Mouse (Mus musculus) frontal cortex, adult (tissue): ENCODE data around the gene Gga1.
A peak's percentile ranks its signal among the peaks of the same experiment; 100 is the strongest.
"Not testable (repeated sequence)": the region's sequence is repeated elsewhere in the genome, so short reads cannot be mapped to it uniquely, and the experiment has no call there.

Experiments
- ATAC-seq: cut with Nextera tagmentation; 2 replicates; pipeline ENCODE4 v1.9.2; 2017; ENCODE audit warnings: mild to moderate bottlenecking, moderate library complexity, mixed read lengths; ENCODE audit not compliant: low TSS enrichment

The Gga1 gene

GRCm38 (mm10) chr15:78875537-78875936 lies 1.5 kb upstream of the Gga1 start:
- ATAC-seq, result no peak

GRCm38 (mm10) chr15:78876258-78876696 lies 713 bp upstream of the Gga1 start:
- peak; percentile 50 for ATAC-seq

GRCm38 (mm10) chr15:78877810-78878390 lies 910 bp downstream of the Gga1 start:
- no peak for ATAC-seq

GRCm38 (mm10) chr15:78878792-78879516 lies 2.0 kb downstream of the Gga1 start:
- not testable (repeated sequence) for ATAC-seq

GRCm38 (mm10) chr15:78880432-78880831 lies 3.4 kb downstream of the Gga1 start:
- ATAC-seq, result no peak

- ATAC-seq, result no peak
Measured at GRCm38 (mm10) chr15:78881828-78882227, 4.8 kb downstream of the Gga1 start.

GRCm38 (mm10) chr15:78889401-78889853 lies 12.4 kb downstream of the Gga1 start:
- ATAC-seq, result no peak

- ATAC-seq, result no peak
Measured at GRCm38 (mm10) chr15:78892440-78892839, 15.4 kb downstream of the Gga1 start.

GRCm38 (mm10) chr15:78894726-78895125 lies 17.7 kb downstream of the Gga1 start:
- ATAC-seq, result no peak

- ATAC-seq, result no peak
Measured at GRCm38 (mm10) chr15:78895741-78896140, 18.8 kb downstream of the Gga1 start.

- no peak for ATAC-seq
Measured at GRCm38 (mm10) chr15:78896149-78896548, 19.2 kb downstream of the Gga1 start.

- ATAC-seq, result no peak
Measured at GRCm38 (mm10) chr15:78897488-78897887, 20.5 kb downstream of the Gga1 start.

GRCm38 (mm10) chr15:78898507-78899001 lies 21.6 kb downstream of the Gga1 start:
- ATAC-seq, result no peak

- ATAC-seq, result no peak
Measured at GRCm38 (mm10) chr15:78899409-78899739, 22.4 kb downstream of the Gga1 start, which contains the start of gene Gm49510. Gene Gm49510, plus strand, starts transcription at chr15:78899667.

GRCm38 (mm10) chr15:78899740-78900584 lies 23.0 kb downstream of the Gga1 start, which contains the start of gene Sh3bp1:
Gene Sh3bp1, plus strand, starts transcription at chr15:78899768.
- peak; percentile 38; the same call in 1 of the 2 replicates for ATAC-seq

- no peak for ATAC-seq
Measured at GRCm38 (mm10) chr15:78900585-78901421, 23.8 kb downstream of the Gga1 start.

- no peak for ATAC-seq
Measured at GRCm38 (mm10) chr15:78901422-78901789, 24.4 kb downstream of the Gga1 start.

- peak; percentile 36; the same call in 1 of the 2 replicates for ATAC-seq
Measured at GRCm38 (mm10) chr15:78903243-78903642, 26.3 kb downstream of the Gga1 start.

GRCm38 (mm10) chr15:78908399-78908798 lies 31.4 kb downstream of the Gga1 start:
- no peak for ATAC-seq

GRCm38 (mm10) chr15:78908982-78909381 lies 32.0 kb downstream of the Gga1 start:
- no peak for ATAC-seq

- ATAC-seq, result no peak
Measured at GRCm38 (mm10) chr15:78912040-78912439, 35.0 kb downstream of the Gga1 start.
